Mouse (Mus musculus): Measurements from ENCODE around the gene Plxdc2. TPM values are rescaled to one million over a fixed set of nuclear protein-coding genes. Genes with fewer than 3 reads are reported as not detected.

Plxdc2 gene
- 0.29 TPM for polyA plus RNA-seq (2012; fragmentation: generic; extraction: Trizol)
- long read RNA-seq, experiment 1, full-length matches to known transcripts = 2 of 2 reads
- long read RNA-seq, experiment 1, partial matches to known transcripts = 0 of 2 reads
- long read RNA-seq, experiment 1, other reads (novel, unspliced or antisense) = 0 of 2 reads
- long read RNA-seq, experiment 2 = 0 reads

- Histone ChIP-seq H3ac (ENCODE audit: control insufficient read depth, insufficient read length, low read depth) (no peak within 1 kb of the TSS), H3K27me3 (ENCODE audit: control insufficient read depth, insufficient read depth, insufficient read length) (no peaks in the 10 kb centered on the region), H3K4me3 (ENCODE audit: insufficient read depth, poor library complexity, severe bottlenecking) (no peak within 1 kb of the TSS), H3K79me3 (ENCODE audit: low read depth) (no peaks in the 10 kb centered on the region), H3K79me2 (ENCODE audit: control insufficient read depth, insufficient read depth) (no peaks in the 10 kb centered on the region), H3K36me3 (ENCODE audit: control insufficient read depth, insufficient read depth) (no peaks in the 10 kb centered on the region)
- TF ChIP-seq CEBPB (IDR thresholded peaks at IDR 0.05; ENCODE audit: low read depth) = no peak
- TF ChIP-seq CTCF (IDR thresholded peaks at IDR 0.05; ENCODE audit: control insufficient read depth, insufficient read depth, insufficient read length) = no peak
- no peak for TF ChIP-seq FOSL1 (IDR thresholded peaks at IDR 0.05; ENCODE audit: insufficient read depth, low read length, poor library complexity, severe bottlenecking)
- no peak for TF ChIP-seq MYOD1 (IDR thresholded peaks at IDR 0.05; ENCODE audit: control insufficient read depth, insufficient read length, low read depth)
- TF ChIP-seq USF1 (IDR thresholded peaks at IDR 0.05; ENCODE audit: low read depth) = no peak
- no peak for TF ChIP-seq MAX (IDR thresholded peaks at IDR 0.05)
Observed at GRCm38 (mm10) chr2:16356106-16356818, at the start of gene Plxdc2. Gene Plxdc2, plus strand, starts transcription at chr2:16356304.

GRCm38 (mm10) chr2:16310387-16310786 is 45.7 kb upstream of the Plxdc2 start:
- no peak overlapping the region for H3ac ChIP-seq (ENCODE audit: control insufficient read depth, insufficient read length, low read depth)
- no peak overlapping the region for H3K4me3 ChIP-seq (ENCODE audit: insufficient read depth, poor library complexity, severe bottlenecking)
- no peaks in the 10 kb centered on the region for H3K79me3 ChIP-seq (ENCODE audit: low read depth)
- H3K27me3 ChIP-seq (ENCODE audit: control insufficient read depth, insufficient read depth, insufficient read length) = no peaks in the 10 kb centered on the region
- TF ChIP-seq MYOG (IDR thresholded peaks at IDR 0.05; ENCODE audit: control insufficient read depth, extremely low read depth, insufficient read length) = no peak
- TF ChIP-seq FOSL1 (IDR thresholded peaks at IDR 0.05; ENCODE audit: insufficient read depth, low read length, poor library complexity, severe bottlenecking) = no peak
- TF ChIP-seq USF1 (IDR thresholded peaks at IDR 0.05; ENCODE audit: low read depth) = no peak
- no peak for TF ChIP-seq CTCF (IDR thresholded peaks at IDR 0.05; ENCODE audit: control insufficient read depth, insufficient read depth, insufficient read length)
- no peak for TF ChIP-seq CEBPB (IDR thresholded peaks at IDR 0.05; ENCODE audit: low read depth)
- no peak for TF ChIP-seq MAX (IDR thresholded peaks at IDR 0.05)
- TF ChIP-seq MYOD1 (IDR thresholded peaks at IDR 0.05; ENCODE audit: control insufficient read depth, insufficient read length, low read depth) = no peak
- no peaks in the 10 kb centered on the region for H3K79me2 ChIP-seq (ENCODE audit: control insufficient read depth, insufficient read depth)
- H3K36me3 ChIP-seq (ENCODE audit: control insufficient read depth, insufficient read depth) = no peaks in the 10 kb centered on the region

- no peaks in the 10 kb centered on the region for H3K36me3 ChIP-seq (ENCODE audit: control insufficient read depth, insufficient read depth)
- no peak overlapping the region for H3K4me3 ChIP-seq (ENCODE audit: insufficient read depth, poor library complexity, severe bottlenecking)
- H3ac ChIP-seq (ENCODE audit: control insufficient read depth, insufficient read length, low read depth) = no peak overlapping the region
- no peaks in the 10 kb centered on the region for H3K79me3 ChIP-seq (ENCODE audit: low read depth)
- H3K27me3 ChIP-seq (ENCODE audit: control insufficient read depth, insufficient read depth, insufficient read length) = no peaks in the 10 kb centered on the region
- H3K79me2 ChIP-seq (ENCODE audit: control insufficient read depth, insufficient read depth) = no peaks in the 10 kb centered on the region
- no peak for TF ChIP-seq MYOG (IDR thresholded peaks at IDR 0.05; ENCODE audit: control insufficient read depth, extremely low read depth, insufficient read length)
- no peak for TF ChIP-seq USF1 (IDR thresholded peaks at IDR 0.05; ENCODE audit: low read depth)
- TF ChIP-seq CEBPB (IDR thresholded peaks at IDR 0.05; ENCODE audit: low read depth) = peak; percentile 62
- TF ChIP-seq FOSL1 (IDR thresholded peaks at IDR 0.05; ENCODE audit: insufficient read depth, low read length, poor library complexity, severe bottlenecking) = no peak
- TF ChIP-seq MAX (IDR thresholded peaks at IDR 0.05) = no peak
- TF ChIP-seq CTCF (IDR thresholded peaks at IDR 0.05; ENCODE audit: control insufficient read depth, insufficient read depth, insufficient read length) = no peak
- TF ChIP-seq MYOD1 (IDR thresholded peaks at IDR 0.05; ENCODE audit: control insufficient read depth, insufficient read length, low read depth) = no peak
Observed at GRCm38 (mm10) chr2:16312400-16313070, 43.6 kb upstream of the Plxdc2 start.

GRCm38 (mm10) chr2:16335194-16335781 is 20.8 kb upstream of the Plxdc2 start:
- Histone ChIP-seq H3K4me3 (ENCODE audit: insufficient read depth, poor library complexity, severe bottlenecking) (no peak overlapping the region), H3ac (ENCODE audit: control insufficient read depth, insufficient read length, low read depth) (no peak overlapping the region), H3K36me3 (ENCODE audit: control insufficient read depth, insufficient read depth) (no peaks in the 10 kb centered on the region), H3K27me3 (ENCODE audit: control insufficient read depth, insufficient read depth, insufficient read length) (no peaks in the 10 kb centered on the region), H3K79me2 (ENCODE audit: control insufficient read depth, insufficient read depth) (no peaks in the 10 kb centered on the region), H3K79me3 (ENCODE audit: low read depth) (no peaks in the 10 kb centered on the region)
- TF ChIP-seq MYOD1 (IDR thresholded peaks at IDR 0.05; ENCODE audit: control insufficient read depth, insufficient read length, low read depth) (no peak), CEBPB (IDR thresholded peaks at IDR 0.05; ENCODE audit: low read depth) (no peak)

GRCm38 (mm10) chr2:16344564-16344963 is 11.5 kb upstream of the Plxdc2 start:
- Histone ChIP-seq H3K27me3 (ENCODE audit: control insufficient read depth, insufficient read depth, insufficient read length) (no peaks in the 10 kb centered on the region), H3K36me3 (ENCODE audit: control insufficient read depth, insufficient read depth) (no peaks in the 10 kb centered on the region), H3K4me3 (ENCODE audit: insufficient read depth, poor library complexity, severe bottlenecking) (no peak overlapping the region), H3K79me3 (ENCODE audit: low read depth) (no peaks in the 10 kb centered on the region), H3K79me2 (ENCODE audit: control insufficient read depth, insufficient read depth) (no peaks in the 10 kb centered on the region), H3ac (ENCODE audit: control insufficient read depth, insufficient read length, low read depth) (no peak overlapping the region)
- TF ChIP-seq USF1 (IDR thresholded peaks at IDR 0.05; ENCODE audit: low read depth) = no peak
- TF ChIP-seq CEBPB (IDR thresholded peaks at IDR 0.05; ENCODE audit: low read depth) = no peak
- no peak for TF ChIP-seq MYOD1 (IDR thresholded peaks at IDR 0.05; ENCODE audit: control insufficient read depth, insufficient read length, low read depth)
- TF ChIP-seq FOSL1 (IDR thresholded peaks at IDR 0.05; ENCODE audit: insufficient read depth, low read length, poor library complexity, severe bottlenecking) = no peak
- TF ChIP-seq CTCF (IDR thresholded peaks at IDR 0.05; ENCODE audit: control insufficient read depth, insufficient read depth, insufficient read length) = no peak
- no peak for TF ChIP-seq MAX (IDR thresholded peaks at IDR 0.05)
